Mouse (Mus musculus): ENCODE data around the gene Ttc37.

DNA sequence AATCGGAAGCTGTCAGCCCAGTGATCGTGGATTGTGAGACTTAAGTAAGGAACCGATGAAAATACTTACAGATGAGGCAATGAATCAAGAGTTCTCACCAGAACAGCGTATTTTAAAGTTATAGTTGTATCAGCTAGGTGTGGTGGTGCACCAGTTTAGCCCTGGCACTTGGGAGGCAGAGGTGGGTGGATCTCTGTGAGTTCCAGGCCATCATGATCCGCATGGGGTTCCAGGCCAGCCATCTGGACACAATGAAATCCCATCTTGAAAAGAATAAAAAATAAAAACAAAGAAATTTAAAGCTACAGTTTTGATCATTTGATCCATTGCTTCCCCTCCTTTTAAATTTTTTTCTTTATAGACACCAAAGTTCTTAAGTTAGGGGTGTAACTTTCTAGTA is 89.1 kb downstream of the Ttc37 start:
- TF ChIP-seq CTCF (conservative IDR thresholded peaks at IDR 0.05 in 1 of 2, IDR thresholded peaks at IDR 0.05 in 1 of 2; ENCODE audit: low read depth in 2 of 2, low read length in 2 of 2) (no peak), MAZ (IDR thresholded peaks at IDR 0.05; ENCODE audit: low read depth, low read length) (no peak), POLR2A (IDR thresholded peaks at IDR 0.05; ENCODE audit: low read depth, low read length) (no peak), HCFC1 (IDR thresholded peaks at IDR 0.05; ENCODE audit: low read depth, low read length) (no peak), MYC (IDR thresholded peaks at IDR 0.05; ENCODE audit: low read depth, low read length) (no peak), ZC3H11A (IDR thresholded peaks at IDR 0.05; ENCODE audit: low read depth, low read length) (no peak)

All from CH12.LX (cell line).